Mouse (Mus musculus) lung, postnatal 10 days (tissue): ENCODE measurements around the gene Gm11627.

Source experiments
- DNase-seq: peaks from one replicate; pipeline ENCODE4 v3.0.0; 2021

The Gm11627 gene

DNA sequence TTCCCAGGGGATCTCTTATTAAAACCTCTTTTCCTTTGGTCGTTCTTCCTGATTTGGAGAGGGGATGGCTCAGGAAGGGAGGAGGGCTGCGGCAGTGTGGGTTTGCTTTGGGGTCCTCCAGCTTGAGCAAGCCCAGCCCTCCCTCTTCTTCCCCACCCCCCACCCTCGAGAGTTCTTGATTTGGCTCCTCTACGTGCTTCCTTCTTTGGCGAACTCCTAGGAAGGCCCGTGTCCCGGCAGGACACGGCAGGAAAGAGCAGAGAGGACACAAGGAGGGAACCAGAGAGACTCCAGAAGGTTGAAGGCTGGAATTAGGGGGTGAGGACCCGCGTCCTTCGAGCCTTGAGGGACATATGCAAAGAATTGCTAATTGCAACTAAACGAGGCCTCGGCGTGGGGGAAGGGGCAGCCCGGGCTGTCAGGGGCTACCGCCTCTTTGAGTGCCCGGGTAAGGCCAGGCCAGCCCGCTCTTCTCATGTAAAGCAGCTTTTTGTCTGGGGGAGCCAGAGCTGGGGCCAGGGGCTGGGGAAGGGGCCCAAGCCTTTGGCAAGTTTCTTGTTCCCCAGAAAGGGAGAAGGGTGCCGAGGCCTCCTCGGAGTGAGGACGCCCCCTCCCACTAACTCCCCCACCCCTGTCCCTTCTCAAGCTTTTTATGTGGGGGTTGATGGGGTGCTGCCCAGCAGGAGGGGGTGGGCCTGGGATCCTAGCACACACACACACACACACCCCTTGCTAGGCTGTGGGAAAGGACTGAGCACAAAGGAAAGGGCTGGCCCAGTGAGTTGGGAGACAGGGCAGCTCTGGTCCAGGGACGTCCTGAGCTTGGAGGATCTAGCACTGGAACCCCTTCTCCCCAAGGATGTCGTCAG is at the start of gene Gm11627:
Gene Gm11627, minus strand, starts transcription at position 297 of the 869 bp plus-strand sequence.
- peak; percentile 49 for DNase-seq

DNA sequence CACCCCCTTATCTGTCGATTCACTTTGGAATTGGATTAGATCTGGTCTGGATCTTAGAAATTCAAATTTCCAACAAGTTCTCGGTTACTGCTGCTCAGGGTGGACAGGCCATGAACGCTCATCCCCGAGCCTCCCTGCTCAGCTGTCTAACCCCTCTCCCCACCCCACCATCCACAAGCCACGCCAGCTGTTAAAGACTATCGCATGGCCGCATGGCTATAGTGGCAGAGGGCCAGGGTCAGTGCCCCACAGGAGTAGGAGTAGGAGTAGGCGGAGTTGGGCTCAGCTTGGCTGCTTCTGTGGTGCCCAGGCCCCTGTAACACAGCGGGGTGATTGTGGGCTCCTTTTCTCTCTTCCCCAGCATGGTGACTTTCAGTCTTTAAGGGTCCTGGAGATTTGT is 49.3 kb upstream of the Gm11627 start:
- no peak for DNase-seq

DNA sequence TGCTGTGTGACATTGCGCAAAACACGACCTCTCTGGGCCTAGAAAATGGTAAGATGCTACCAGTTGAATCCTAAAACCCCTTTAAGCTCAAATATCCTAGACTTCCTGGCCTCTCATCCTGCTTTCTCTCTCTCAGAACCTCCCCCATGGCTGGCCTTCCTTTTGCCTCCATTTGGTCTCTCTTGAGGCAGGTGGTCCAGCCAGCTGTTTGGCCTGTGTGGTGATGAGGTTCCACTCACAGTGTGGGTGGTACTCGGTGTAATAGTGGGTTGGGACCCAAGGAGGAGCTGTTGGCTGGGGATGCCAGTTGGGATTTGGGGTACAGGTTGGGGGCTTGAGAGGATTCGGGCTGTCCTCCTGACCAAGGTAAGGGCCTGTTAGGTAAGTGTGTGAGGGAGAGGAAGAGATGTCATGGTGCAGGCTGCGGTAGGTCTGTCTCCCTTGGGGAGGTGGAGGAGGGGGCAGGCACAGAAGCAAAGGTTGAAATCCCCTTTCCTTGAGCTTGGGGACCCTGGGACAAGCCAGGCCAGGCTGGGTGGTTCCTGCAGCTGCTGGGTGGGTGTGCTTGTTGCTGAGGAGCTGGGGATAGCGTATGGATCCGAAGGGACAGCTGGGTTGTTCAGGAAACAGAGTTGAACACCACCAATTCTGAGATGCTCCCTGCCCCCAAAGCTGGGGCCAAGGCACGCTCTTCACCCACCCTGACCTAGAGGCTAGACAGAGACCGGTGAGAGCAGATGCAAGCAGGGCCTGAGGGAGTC is 48.1 kb upstream of the Gm11627 start:
- DNase-seq = no peak

DNA sequence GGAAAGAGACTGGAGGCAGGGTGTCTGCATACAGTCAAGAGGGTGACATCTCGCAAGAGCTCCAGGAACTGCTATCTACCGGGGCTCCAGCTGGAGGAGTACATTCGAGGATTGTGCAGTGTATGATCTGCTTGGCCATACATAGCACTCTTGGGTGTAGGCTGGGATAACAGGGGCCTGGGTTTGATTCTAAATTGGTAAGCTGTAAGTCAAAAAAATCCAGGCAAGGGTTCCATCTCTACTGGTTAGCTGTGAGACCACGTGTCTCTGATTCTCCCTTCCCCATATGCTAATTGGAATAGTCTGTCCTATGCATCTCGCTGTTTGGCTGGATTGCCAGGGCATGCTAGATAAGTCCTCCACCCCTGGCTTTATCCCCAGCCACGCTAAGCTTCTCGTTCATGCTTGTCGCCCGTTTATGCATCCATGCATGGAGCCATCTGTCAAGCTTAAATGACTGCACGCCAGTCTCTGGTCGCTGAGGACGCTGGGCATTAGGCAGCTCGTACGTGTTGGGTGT is 45.7 kb upstream of the Gm11627 start:
- DNase-seq = no peak

DNA sequence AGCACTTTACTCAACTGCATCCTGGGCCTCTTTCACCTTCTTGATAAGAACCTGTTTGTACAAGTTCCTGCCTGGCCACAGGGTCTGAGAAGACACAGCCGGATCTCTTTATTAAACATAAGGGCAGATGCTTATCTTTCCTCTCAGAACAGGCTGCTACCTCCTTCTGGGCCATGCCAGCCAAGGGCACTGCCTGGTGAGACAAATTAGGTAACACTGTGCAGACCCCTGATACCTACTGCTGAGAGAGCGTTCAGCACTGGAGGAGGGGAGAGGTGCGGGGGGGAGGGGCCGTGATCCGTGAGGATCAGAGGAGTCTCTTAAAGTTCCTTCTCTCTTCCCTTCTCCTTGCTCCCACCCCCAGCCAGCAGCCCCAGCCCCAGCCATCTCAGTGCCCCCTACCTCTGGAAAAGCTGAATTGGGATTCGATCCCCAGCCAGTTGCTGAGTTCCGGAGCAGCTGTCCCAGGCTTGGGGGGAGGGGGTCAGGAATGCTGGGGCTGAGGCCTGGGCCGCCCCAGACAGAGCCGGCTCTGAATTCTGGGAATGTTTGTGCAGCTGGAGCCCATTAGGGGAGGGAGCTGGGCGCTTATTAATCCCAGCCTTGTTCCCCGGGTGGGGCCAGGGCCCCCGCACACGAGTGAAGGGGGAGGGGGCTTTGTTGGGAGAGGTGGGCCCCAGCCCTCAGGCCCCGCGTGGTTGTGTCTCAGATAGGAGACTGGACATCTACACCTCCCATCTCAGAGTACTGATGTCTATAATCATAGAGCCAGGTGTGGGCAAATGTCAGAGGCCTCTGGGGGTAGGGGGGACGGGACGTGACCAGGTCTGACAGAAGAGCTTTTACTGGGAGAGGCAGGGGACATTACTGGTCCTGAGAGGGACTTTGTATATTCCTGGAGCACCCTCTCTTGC is 44.9 kb upstream of the Gm11627 start:
- peak; percentile 83 for DNase-seq

DNA sequence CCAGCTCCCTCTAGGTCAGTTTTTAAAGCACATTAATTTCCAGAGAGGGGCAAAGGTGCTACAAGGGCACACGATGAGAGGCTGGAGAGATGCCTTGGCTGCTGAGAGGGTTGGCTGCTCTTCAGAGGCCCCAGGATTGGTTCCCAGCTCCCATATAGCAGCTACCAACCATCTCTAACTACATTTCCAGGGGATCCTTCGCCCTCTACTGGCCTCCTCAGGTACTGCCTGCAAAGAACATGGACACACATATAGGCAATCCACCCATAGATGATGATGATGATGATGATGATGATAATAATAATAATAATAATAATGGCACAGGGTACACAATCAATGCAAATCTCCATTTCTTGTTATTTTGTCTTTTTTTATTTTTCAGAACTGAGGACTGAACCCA is 40.2 kb upstream of the Gm11627 start:
- no peak for DNase-seq

DNA sequence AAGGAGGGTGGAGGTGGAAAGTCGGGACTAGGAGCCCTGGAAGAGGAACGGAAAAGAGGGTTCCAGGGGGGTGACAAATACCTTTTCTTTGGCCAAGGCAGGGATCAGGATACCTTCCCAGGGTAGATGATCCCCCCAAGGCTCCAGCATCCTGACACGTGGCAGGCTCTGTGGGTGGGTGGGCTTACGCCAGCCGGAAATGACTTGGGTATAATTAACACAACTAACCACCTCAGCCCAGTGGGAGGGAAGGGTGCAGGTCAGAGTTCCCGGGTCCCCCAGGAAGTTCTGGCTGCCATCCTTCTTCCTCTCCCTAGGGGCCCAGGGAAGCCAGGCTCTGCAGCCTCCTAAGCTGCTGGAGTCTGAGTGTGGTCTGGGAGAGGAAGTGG is 32.0 kb upstream of the Gm11627 start:
- DNase-seq = no peak

DNA sequence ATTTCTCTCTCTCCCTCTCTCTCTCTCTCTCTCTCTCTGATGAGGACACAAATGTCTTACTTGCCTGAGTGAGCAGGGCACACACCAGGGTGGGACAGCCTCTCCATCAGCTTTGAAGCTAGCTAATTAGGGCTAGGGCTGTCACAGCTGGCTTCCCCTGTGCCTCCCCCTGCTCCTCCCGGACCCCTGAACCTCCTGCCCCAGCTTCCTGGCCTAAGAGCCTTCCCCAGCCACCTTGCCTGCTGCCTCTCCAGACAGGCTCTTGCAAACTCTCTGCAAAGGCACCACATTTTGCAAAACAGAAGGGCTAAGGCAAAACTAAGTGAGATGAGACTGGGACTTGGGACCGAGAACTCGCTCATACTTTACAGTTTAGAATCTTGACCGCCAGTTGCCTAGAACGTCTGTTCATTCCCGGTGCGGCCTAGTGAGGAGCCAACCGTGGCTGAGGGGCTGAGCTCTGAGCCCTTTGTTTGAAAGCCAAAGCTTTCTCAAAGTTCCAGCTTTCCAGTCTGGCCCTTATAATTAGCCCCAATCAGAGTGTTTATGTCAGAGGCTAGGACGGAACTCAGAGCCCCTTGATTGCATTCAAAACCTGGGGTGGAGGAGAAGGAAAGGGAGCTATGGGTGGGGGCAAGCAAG is 31.5 kb upstream of the Gm11627 start:
- DNase-seq = no peak

DNA sequence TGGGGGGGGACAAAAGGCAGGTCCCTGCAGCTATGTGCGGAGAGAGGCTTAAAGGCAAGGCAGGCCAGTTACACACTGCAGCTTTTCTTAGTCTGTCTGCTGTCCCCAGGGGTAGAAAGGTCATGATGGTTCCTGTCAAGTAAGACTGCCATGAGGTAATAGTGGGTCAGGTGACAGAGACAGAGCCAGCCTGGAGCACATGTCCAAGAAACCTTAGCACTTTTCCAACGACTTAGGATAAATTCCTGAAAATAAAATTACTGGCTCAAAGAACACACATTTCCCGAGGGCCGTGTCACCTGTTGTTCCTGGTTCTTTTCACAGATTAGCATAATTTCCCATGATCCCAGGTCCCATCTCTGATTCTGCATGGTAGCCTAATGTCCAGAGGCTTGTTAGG is 31.0 kb upstream of the Gm11627 start:
- DNase-seq = no peak

DNA sequence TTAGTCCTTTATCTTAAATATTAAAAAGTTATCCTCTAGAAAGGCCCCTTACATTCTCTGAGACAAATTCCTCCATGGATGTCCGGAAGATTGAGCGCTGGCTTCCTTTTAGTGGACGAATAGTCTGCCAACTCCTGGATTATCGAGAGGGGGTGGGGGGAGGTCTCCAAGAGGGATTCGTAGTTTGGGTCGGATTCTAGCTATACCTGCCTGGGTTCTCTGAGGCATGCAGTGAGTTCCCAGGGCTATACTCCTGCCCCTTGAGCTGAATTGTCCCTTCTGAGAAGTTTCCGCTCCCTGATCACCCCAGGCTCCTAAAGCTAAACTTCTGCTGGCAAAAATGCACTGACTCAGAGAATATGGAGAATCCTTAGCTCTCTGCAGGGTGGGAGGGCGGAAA is 30.2 kb upstream of the Gm11627 start:
- DNase-seq = no peak

DNA sequence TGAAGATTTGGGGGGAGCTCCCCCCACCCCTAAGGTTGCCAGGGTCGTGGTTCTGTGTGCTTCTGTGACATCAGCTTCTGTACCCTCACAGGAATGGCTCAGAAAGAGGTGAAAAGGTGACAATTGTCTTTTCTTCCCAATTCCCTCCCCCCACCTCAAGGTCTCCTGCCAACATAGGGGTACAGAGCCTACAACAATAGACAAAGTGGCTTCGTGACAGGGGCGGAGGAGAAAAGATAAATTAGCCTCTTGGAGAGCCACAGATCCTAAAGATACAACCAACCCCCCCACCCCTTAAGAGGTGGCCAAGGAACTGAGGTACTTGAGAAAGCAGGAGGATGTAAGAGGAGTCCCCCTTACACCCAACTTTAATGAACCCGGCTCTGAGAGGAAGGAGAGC is 29.4 kb upstream of the Gm11627 start:
- DNase-seq = no peak

DNA sequence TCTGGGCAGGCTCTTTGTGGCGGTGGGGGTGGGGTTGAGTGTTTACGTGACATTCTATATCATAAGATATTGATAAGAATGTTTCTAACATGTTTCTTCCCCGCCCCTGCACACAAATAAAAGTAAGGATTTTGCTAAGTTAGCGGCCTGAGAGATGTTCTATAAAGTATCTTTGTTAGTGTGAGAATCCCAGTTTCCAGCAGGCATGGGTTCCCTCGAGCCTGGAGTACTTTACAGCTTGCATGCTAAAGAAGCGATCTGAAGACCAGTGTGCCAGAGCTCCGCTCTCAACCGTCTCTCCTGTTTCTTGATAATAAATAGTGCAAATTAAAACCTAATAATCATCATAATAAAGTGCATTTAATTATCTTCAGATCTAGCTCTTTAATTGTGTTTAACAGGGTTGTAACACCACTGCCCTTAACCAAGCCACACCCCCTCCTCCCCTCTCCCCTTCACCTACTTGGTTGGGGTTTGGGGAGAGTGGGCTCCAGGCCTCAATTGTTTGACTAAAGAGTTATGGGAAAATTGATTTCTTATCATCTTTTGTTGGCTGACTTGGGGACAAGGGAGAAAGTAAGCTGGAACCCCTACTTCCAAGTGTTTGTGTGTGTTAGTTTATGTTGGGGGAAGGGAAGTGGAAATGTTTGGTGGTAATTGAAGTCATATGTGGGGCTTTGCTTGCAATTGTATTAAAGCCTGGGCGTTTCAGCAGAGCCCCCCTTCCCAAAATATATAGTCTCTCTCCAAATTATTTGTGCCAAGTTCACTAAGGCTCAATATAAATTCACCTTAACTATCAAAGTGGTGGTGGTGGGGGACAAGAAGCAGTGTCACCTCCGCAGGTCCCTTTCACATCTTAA is 28.7 kb upstream of the Gm11627 start:
- DNase-seq = no peak

DNA sequence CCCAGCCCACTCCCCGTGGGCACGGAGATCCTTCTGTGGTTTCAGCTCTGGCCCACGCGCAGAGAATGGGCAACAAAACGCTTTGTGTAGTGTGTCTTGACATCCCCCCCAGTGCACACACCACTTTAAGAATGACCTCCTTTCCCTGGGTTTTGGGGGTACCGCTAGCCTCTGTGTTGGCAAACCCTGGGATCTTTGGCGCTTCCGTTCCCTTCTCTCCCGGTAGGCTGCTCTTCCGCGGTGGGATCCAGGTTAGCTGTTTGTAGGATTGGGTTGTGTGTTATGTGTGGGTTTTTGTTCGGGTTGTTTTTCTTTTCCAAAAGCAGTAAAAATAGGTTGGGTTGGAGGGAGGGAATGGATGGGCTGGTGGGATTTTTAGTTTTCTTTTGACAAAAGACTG is 27.9 kb upstream of the Gm11627 start:
- peak; percentile 18 for DNase-seq

DNA sequence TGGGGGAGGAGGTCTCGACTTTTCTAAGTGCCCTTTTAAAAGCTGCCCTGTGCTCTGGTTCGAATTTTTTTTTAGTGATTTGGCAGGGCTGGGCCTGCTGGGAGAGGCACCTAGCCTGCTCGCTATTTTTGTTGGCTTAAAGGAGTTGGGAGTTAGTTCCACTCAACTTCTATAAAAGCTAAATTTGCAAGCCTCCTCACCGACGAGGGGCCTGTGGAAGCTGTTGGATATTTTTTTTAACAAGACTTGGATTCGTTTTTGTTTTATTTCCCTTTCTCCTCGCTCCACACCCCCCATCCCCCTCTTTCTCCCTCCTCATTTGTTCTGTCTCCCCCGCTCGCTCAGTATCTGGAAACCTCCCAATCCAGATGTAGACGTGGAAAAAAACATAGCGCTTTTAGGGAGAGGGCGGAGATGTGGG is 27.5 kb upstream of the Gm11627 start:
- DNase-seq = peak; percentile 73

DNA sequence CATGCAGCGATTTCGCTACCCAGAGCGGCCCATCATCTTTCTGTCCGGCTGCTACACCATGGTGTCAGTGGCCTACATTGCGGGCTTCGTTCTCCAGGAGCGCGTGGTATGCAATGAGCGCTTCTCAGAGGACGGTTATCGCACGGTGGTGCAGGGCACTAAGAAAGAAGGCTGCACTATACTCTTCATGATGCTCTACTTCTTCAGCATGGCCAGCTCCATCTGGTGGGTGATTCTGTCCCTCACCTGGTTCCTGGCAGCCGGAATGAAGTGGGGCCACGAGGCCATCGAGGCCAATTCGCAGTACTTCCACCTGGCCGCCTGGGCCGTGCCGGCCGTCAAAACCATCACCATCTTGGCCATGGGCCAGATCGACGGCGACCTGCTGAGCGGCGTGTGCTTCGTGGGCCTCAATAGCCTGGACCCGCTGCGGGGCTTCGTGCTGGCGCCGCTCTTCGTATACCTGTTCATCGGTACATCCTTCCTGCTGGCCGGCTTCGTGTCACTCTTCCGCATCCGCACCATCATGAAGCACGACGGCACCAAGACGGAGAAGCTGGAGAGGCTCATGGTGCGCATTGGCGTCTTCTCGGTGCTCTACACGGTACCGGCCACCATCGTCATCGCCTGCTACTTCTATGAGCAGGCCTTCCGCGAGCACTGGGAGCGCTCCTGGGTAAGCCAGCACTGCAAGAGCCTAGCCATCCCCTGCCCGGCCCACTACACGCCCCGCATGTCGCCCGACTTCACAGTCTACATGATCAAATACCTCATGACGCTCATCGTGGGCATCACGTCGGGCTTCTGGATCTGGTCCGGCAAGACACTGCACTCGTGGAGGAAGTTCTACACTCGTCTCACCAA is 26.5 kb upstream of the Gm11627 start:
- peak; percentile 41 for DNase-seq

DNA sequence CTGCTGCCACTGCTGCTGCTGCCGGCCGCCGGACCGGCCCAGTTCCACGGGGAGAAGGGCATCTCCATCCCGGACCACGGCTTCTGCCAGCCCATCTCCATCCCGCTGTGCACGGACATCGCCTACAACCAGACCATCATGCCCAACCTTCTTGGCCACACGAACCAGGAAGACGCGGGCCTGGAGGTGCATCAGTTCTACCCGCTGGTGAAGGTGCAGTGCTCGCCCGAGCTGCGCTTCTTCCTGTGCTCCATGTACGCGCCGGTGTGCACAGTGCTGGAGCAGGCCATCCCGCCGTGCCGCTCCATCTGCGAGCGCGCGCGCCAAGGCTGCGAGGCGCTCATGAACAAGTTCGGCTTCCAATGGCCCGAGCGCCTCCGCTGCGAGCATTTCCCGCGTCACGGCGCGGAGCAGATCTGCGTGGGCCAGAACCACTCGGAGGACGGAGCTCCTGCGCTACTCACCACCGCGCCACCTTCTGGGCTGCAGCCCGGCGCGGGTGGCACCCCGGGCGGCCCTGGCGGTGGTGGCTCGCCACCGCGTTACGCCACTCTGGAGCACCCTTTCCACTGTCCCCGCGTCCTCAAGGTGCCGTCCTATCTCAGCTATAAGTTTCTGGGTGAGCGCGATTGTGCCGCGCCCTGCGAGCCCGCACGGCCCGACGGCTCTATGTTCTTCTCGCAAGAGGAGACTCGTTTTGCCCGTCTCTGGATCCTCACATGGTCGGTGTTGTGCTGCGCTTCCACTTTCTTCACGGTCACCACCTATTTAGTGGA is 25.7 kb upstream of the Gm11627 start:
- DNase-seq = peak; percentile 49

DNA sequence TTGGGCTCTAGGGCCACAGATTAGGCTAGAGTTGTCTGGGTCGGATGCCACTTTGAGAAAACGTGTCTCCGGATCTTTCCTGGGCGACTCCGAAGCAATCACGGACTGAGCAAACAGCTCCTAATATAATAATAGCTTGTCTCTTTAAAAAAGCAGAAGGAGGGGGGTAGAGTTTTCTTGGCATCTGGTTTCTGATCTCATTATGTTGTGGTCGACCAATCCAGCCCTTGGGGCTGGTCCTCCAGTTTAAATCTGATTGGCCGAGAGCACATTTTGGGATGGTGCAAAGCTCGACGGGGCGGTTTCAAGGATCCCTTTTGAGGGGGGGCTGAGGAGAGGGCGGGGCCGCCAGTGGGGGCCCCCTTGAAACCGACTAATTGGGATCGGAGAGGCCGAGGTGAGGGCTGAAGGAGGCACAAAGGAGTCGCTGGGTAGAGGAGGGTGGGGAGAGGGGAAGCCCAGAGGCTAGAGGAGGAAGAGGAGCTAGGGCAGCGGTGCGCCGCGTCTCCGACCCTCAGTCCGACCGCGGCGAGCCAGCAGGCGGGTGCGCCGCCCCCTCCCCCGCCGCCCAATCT is 24.8 kb upstream of the Gm11627 start, which contains the start of gene Fzd2:
Gene Fzd2, plus strand, starts transcription at position 387 of the 575 bp plus-strand sequence.
- peak; percentile 94 for DNase-seq

DNA sequence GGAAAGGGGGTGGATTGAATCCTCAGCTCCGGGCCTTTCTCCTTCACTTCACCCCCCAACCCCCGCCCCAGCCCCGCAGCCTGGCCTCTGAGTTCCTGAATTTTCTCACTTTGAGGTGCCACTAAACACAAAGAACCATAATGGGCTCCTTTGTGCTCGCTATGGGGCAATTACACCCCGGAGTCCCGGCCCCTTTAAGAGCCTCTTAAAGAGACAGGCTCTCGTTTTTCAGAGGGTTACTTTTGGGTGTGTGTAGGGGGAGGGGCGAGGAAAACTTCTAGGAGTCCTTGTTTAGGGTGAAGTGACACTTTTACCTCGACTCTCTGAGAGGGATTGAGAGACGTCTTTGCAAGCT is 24.2 kb upstream of the Gm11627 start:
- peak; percentile 85 for DNase-seq
